ENCODE assay signal across 12 mouse cellular contexts in genomic region chr10:109985824-109986485, GRCm38 (mm10).
DNase-seq lines count a peak whose midpoint lies in the region; ATAC-seq lines count a peak whose summit lies in the region.
"Had no signal": no experiment of that assay in that cellular context is flagged by ENCODE, and none has a peak within 500 bp of the region (broad histone marks: within the 10 kb centered on the region; RNA-seq: fewer than 3 reads in every experiment).

No protein-coding gene starts in this region.

- no peak overlapping the region for H3K4me2 ChIP-seq in midbrain, embryonic 11.5 days
- H3K4me2 ChIP-seq in hindbrain, embryonic 11.5 days (replicated peaks; ENCODE audit: low read depth, low read length), result no peak overlapping the region
- H3K4me2 ChIP-seq: forebrain, embryonic 12.5 days; lung, embryonic 14.5 days had no signal

- H3K9ac ChIP-seq in midbrain, embryonic 11.5 days (ENCODE audit: low read length), result no peak overlapping the region
- no peak overlapping the region for H3K9ac ChIP-seq in hindbrain, embryonic 11.5 days (ENCODE audit: low read depth, low read length)
- H3K9ac ChIP-seq: forebrain, embryonic 12.5 days; lung, embryonic 14.5 days had no signal

- intact Hi-C loops in left cerebral cortex, postnatal 4 days (cut with DNase I), result no loop called here

- WGBS in midbrain, embryonic 11.5 days, result 84% methylated on average over 8 of the region's 8 CpGs
- WGBS in hindbrain, embryonic 11.5 days, result 85% methylated on average over 8 of the region's 8 CpGs

- no peaks in the 10 kb centered on the region for H3K27me3 ChIP-seq in midbrain, embryonic 11.5 days (ENCODE audit: control insufficient read depth, insufficient read depth, low read length)
- no peaks in the 10 kb centered on the region for H3K27me3 ChIP-seq in hindbrain, embryonic 11.5 days (ENCODE audit: control insufficient read depth, insufficient read depth, low read length)
- H3K27me3 ChIP-seq: forebrain, embryonic 12.5 days had no signal

- H3K4me3 ChIP-seq in midbrain, embryonic 11.5 days (ENCODE audit: low read depth, low read length), result no peak overlapping the region
- no peak overlapping the region for H3K4me3 ChIP-seq in hindbrain, embryonic 11.5 days (ENCODE audit: low read depth, low read length)
- H3K4me3 ChIP-seq: forebrain, embryonic 12.5 days had no signal

- no peaks in the 10 kb centered on the region for H3K36me3 ChIP-seq in midbrain, embryonic 11.5 days (ENCODE audit: control insufficient read depth, insufficient read depth, low read length)
- H3K36me3 ChIP-seq in hindbrain, embryonic 11.5 days (ENCODE audit: control insufficient read depth, insufficient read depth, low read length), result no peaks in the 10 kb centered on the region
- H3K36me3 ChIP-seq: forebrain, embryonic 12.5 days had no signal

- ATAC-seq in midbrain, embryonic 11.5 days (ENCODE audit: low FRiP score), result no peak
- ATAC-seq in hindbrain, embryonic 11.5 days (ENCODE audit: low FRiP score), result no peak
- ATAC-seq: Patski had no signal

- no peaks in the 10 kb centered on the region for H3K4me1 ChIP-seq in midbrain, embryonic 11.5 days (ENCODE audit: control insufficient read depth, insufficient read depth, low read length)
- H3K4me1 ChIP-seq in hindbrain, embryonic 11.5 days (replicated peaks; ENCODE audit: control insufficient read depth, insufficient read depth, low read length), result no peaks in the 10 kb centered on the region
- H3K4me1 ChIP-seq: forebrain, embryonic 12.5 days had no signal

- peak; percentile 28 to 63 for DNase-seq in frontal cortex, postnatal 36 days (ENCODE audit: low spot score in 2 of 2)
- no peak for DNase-seq in frontal cortex, postnatal 25 days (ENCODE audit: low spot score in 2 of 2)
- DNase-seq in left cerebral cortex, adult 11 months (ENCODE audit: low spot score), result peak; percentile 44
- no peak for DNase-seq in left cerebral cortex, postnatal 4 days
- DNase-seq in layer of hippocampus, adult 9-10 months (ENCODE audit: low spot score), result peak; percentile 49
- peak; percentile 94 for DNase-seq in telencephalon, adult 2 months (ENCODE audit: low read depth, low spot score)
- DNase-seq in midbrain, embryonic 11.5 days (ENCODE audit: low spot score, missing footprints), result no peak
- no peak for DNase-seq in hindbrain, embryonic 11.5 days (ENCODE audit: low spot score)
- DNase-seq: adrenal gland, postnatal 36 days; lung, embryonic 14.5 days had no signal

- H3K27ac ChIP-seq in midbrain, embryonic 11.5 days (ENCODE audit: low read depth, low read length), result no peak overlapping the region
- H3K27ac ChIP-seq in hindbrain, embryonic 11.5 days (ENCODE audit: low read depth, low read length), result no peak overlapping the region
- H3K27ac ChIP-seq: forebrain, embryonic 12.5 days had no signal

- no peaks in the 10 kb centered on the region for H3K9me3 ChIP-seq in midbrain, embryonic 11.5 days (ENCODE audit: control insufficient read depth, low read length)
- no peaks in the 10 kb centered on the region for H3K9me3 ChIP-seq in hindbrain, embryonic 11.5 days (ENCODE audit: control insufficient read depth, low read length)
- H3K9me3 ChIP-seq: forebrain, embryonic 12.5 days had no signal

Comparison
In these comparisons a context has a peak if more than half of its experiments do, and no peak if none do; other contexts are left out.
1. DNase-seq: peak in frontal cortex, postnatal 36 days (2 of 2), left cerebral cortex, adult 11 months (single experiment), layer of hippocampus, adult 9-10 months (single experiment) and telencephalon, adult 2 months (single experiment); none in frontal cortex, postnatal 25 days (0 of 2), left cerebral cortex, postnatal 4 days (single experiment), midbrain, embryonic 11.5 days (single experiment) and hindbrain, embryonic 11.5 days (single experiment).